Mouse (Mus musculus) bone marrow macrophage, adult 2 months (primary cell): Measurements from ENCODE around the gene Fgfr2.

ENCODE experiments used
- CTCF ChIP-seq: IDR thresholded peaks from 2 replicates; pipeline ENCODE4 v1.5.1; 2012; ENCODE audit warnings: low read depth, mild to moderate bottlenecking, low read length, moderate library complexity
- POLR2A ChIP-seq: IDR thresholded peaks from 2 replicates; pipeline ENCODE4 v1.6.1; 2012; ENCODE audit warnings: mild to moderate bottlenecking, low read depth, low read length, borderline replicate concordance

- TF ChIP-seq POLR2A (no peak), CTCF (no peak)
Measured at GRCm38 (mm10) chr7:132581441-132581840, 541.7 kb downstream of the Fgfr2 start.
